ENCODE assay signal across 9 mouse cellular contexts in genomic region chr8:124098953-124099622, GRCm38 (mm10).
A peak's percentile ranks its signal among the peaks of the same experiment; 100 is the strongest.
DNase-seq lines count a peak whose midpoint lies in the region; TF ChIP-seq lines count a peak whose summit lies in the region.
"Had no signal": no experiment of that assay in that cellular context is flagged by ENCODE, and none has a peak within 500 bp of the region (broad histone marks: within the 10 kb centered on the region; RNA-seq: fewer than 3 reads in every experiment).

No protein-coding gene starts in this region.

- WGBS in cerebellum, adult 2 months = 40% methylated on average over 11 of the region's 11 CpGs

- H3K4me1 ChIP-seq in cerebellum, adult 2 months (ENCODE audit: control insufficient read depth, insufficient read depth, low read length) = no peaks in the 10 kb centered on the region

- no peaks in the 10 kb centered on the region for H3K27me3 ChIP-seq in cerebellum, adult 2 months (ENCODE audit: control insufficient read depth, insufficient read depth, low read length)

- H3K4me3 ChIP-seq in cerebellum, adult 2 months (replicated peaks; ENCODE audit: insufficient read depth, low read depth, low read length) = no peak overlapping the region

- DNase-seq in frontal cortex, postnatal 10 days (ENCODE audit: low spot score in 2 of 2) = peak; percentile 17 to 33
- no peak for DNase-seq in frontal cortex, postnatal 25 days (ENCODE audit: low spot score in 2 of 2)
- DNase-seq in thymus, postnatal 25 days = peak; percentile 8
- no peak for DNase-seq in thymus, postnatal 36 days
- peak; percentile 83 for DNase-seq in mesoderm, embryonic 11.5 days (ENCODE audit: low read depth, low spot score)
- no peak for DNase-seq in urinary bladder, postnatal 36 days (ENCODE audit: low spot score in 2 of 2)
- DNase-seq in adrenal gland, postnatal 4 days (ENCODE audit: low spot score in 2 of 2) = no peak
- DNase-seq in cerebellum, adult 2 months = no peak
- DNase-seq: kidney, postnatal 36 days had no signal

- no peak overlapping the region for H3K27ac ChIP-seq in cerebellum, adult 2 months (ENCODE audit: insufficient read depth, low read length)

- TF ChIP-seq CTCF in cerebellum, adult 2 months (IDR thresholded peaks at IDR 0.05; ENCODE audit: borderline replicate concordance, insufficient read depth, low read depth, low read length) = no peak

- TF ChIP-seq POLR2A in cerebellum, adult 2 months (IDR thresholded peaks at IDR 0.05; ENCODE audit: borderline replicate concordance, insufficient read depth, low read length) = no peak

Comparison
In these comparisons a context has a peak if more than half of its experiments do, and no peak if none do; other contexts are left out.
1. DNase-seq: peak in frontal cortex, postnatal 10 days (2 of 2), thymus, postnatal 25 days (single experiment) and mesoderm, embryonic 11.5 days (single experiment); none in frontal cortex, postnatal 25 days (0 of 2), thymus, postnatal 36 days (0 of 2), urinary bladder, postnatal 36 days (0 of 2), adrenal gland, postnatal 4 days (0 of 2) and cerebellum, adult 2 months (0 of 2).